Mouse (Mus musculus) 3T3-L1 (cell line): ENCODE results near the gene Cobl.

ENCODE experiments used
- DNase-seq: peaks from one replicate; pipeline ENCODE4 v3.0.0-alpha.2; 2015; ENCODE audit warnings: low read depth, low spot score

Gene Cobl

GRCm38 (mm10) chr11:12394151-12394550 is 70.6 kb downstream of the Cobl start:
- DNase-seq = peak; percentile 79

- DNase-seq = peak; percentile 62
Observed at GRCm38 (mm10) chr11:12384826-12385225, 79.9 kb downstream of the Cobl start.

- DNase-seq = no peak
Observed at GRCm38 (mm10) chr11:12382991-12383390, 81.8 kb downstream of the Cobl start.

- DNase-seq = no peak
Observed at GRCm38 (mm10) chr11:12381096-12381495, 83.7 kb downstream of the Cobl start.

GRCm38 (mm10) chr11:12376628-12377027 is 88.1 kb downstream of the Cobl start:
- DNase-seq = no peak

GRCm38 (mm10) chr11:12373106-12374098 is 91.4 kb downstream of the Cobl start:
- peak; percentile 76 for DNase-seq

- no peak for DNase-seq
Observed at GRCm38 (mm10) chr11:12370957-12371356, 93.8 kb downstream of the Cobl start.

- DNase-seq = no peak
Observed at GRCm38 (mm10) chr11:12367426-12368178, 97.2 kb downstream of the Cobl start.

GRCm38 (mm10) chr11:12359336-12360000 is 105.3 kb downstream of the Cobl start:
- DNase-seq = peak; percentile 80

- DNase-seq = no peak
Observed at GRCm38 (mm10) chr11:12358602-12359001, 106.2 kb downstream of the Cobl start.

- DNase-seq = peak; percentile 15
Observed at GRCm38 (mm10) chr11:12355681-12356080, 109.1 kb downstream of the Cobl start.

GRCm38 (mm10) chr11:12350986-12351546 is 113.7 kb downstream of the Cobl start:
- no peak for DNase-seq

GRCm38 (mm10) chr11:12350086-12350485 is 114.7 kb downstream of the Cobl start:
- no peak for DNase-seq

- no peak for DNase-seq
Observed at GRCm38 (mm10) chr11:12346486-12346885, 118.3 kb downstream of the Cobl start.

- no peak for DNase-seq
Observed at GRCm38 (mm10) chr11:12343686-12344085, 121.1 kb downstream of the Cobl start.

GRCm38 (mm10) chr11:12340697-12341096 is 124.1 kb downstream of the Cobl start:
- DNase-seq = no peak

- DNase-seq = no peak
Observed at GRCm38 (mm10) chr11:12336145-12336544, 128.6 kb downstream of the Cobl start.

- DNase-seq = peak; percentile 41
Observed at GRCm38 (mm10) chr11:12331997-12332396, 132.8 kb downstream of the Cobl start.

GRCm38 (mm10) chr11:12321445-12321844 is 143.3 kb downstream of the Cobl start:
- DNase-seq = no peak

- no peak for DNase-seq
Observed at GRCm38 (mm10) chr11:12319318-12319717, 145.4 kb downstream of the Cobl start.

- DNase-seq = no peak
Observed at GRCm38 (mm10) chr11:12315670-12316069, 149.1 kb downstream of the Cobl start.
